Mouse (Mus musculus) ES-E14 (cell line): ENCODE data around the gene Pcbp4.

Source experiments
- CHD2 ChIP-seq: IDR thresholded peaks from 2 replicates; pipeline ENCODE4 v1.6.1; 2014; ENCODE audit warnings: mild to moderate bottlenecking, low read depth, low read length, inconsistent platforms
- HCFC1 ChIP-seq: IDR thresholded peaks from 2 replicates; pipeline ENCODE4 v1.6.1; 2012; ENCODE audit warnings: low read length, inconsistent platforms, borderline replicate concordance; ENCODE audit not compliant: insufficient read depth
- MAFK ChIP-seq: IDR thresholded peaks from 2 replicates; pipeline ENCODE4 v1.6.1; 2014; ENCODE audit warnings: mild to moderate bottlenecking, low read depth, low read length, inconsistent platforms; ENCODE audit not compliant: insufficient read depth
- ZC3H11A ChIP-seq: IDR thresholded peaks from 2 replicates; pipeline ENCODE4 v1.6.1; 2012; ENCODE audit warnings: low read depth, mild to moderate bottlenecking, inconsistent platforms, low read length, borderline replicate concordance

DNA sequence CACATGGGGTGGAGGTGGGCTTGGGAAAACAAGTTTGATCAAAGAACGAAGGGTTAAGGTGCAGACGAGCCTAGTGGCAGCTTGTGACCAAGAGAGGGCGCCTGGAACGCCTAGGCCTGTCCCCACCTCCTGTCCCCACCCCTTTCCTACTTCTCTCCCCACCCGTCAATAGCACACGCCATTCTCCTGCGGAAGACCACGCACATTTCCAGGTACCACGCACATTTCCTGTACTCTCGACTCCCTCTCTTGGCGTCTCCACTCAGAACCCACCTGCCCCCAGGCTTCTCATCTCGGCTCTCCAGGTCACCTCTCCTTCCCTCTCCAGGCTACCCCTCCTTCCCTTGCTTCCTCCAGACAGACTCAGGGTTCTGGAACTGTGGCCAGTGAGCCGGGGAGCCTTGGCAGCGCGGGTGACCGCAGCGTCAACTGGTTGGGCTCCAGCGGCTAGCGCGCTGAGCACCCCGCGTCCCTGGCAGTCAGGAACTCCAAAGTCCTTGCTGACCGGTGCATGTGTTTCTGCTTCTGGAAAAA, 4.5 kb upstream of the Pcbp4 start:
- TF ChIP-seq MAFK (no peak), CHD2 (no peak), ZC3H11A (no peak), HCFC1 (no peak)
